Mouse (Mus musculus) frontal cortex, postnatal 14 days (tissue): ENCODE results near the gene Hist1h1t.
"Not testable (repeated sequence)": the region's sequence is repeated elsewhere in the genome, so short reads cannot be mapped to it uniquely, and the experiment has no call there.

Experiments
- DNase-seq, 2 experiments: peaks; one replicate each; pipeline ENCODE4 v3.0.0; 2022; ENCODE audit warnings: low spot score in 2 of 2

Hist1h1t gene

GRCm38 (mm10) chr13:23695514-23695913, at the start of gene Hist1h1t:
Gene Hist1h1t (plus strand): TSS chr13:23695814.
- DNase-seq: no peak

GRCm38 (mm10) chr13:23659636-23660366, 35.8 kb upstream of the Hist1h1t start:
- no peak for DNase-seq

- DNase-seq: no peak
These were observed 33.1 kb upstream of the Hist1h1t start for GRCm38 (mm10) chr13:23662536-23662935.

GRCm38 (mm10) chr13:23681990-23682582, 13.5 kb upstream of the Hist1h1t start:
- DNase-seq: no peak

GRCm38 (mm10) chr13:23682623-23682946, 13.0 kb upstream of the Hist1h1t start:
- no peak for DNase-seq

- not testable (repeated sequence) for DNase-seq
These were observed 12.5 kb upstream of the Hist1h1t start for GRCm38 (mm10) chr13:23682947-23683754.

- peak; percentile 71 to 81 for DNase-seq
These were observed 11.8 kb upstream of the Hist1h1t start, which contains the start of the genes Hist1h2ac and Hist1h2bc for GRCm38 (mm10) chr13:23683755-23684281. Gene Hist1h2ac (minus strand): TSS chr13:23683948. Gene Hist1h2bc (plus strand): TSS chr13:23684199.

GRCm38 (mm10) chr13:23684295-23684945, 11.2 kb upstream of the Hist1h1t start:
- DNase-seq: peak in 1 of 2 experiments; percentile 16

- no peak for DNase-seq
These were observed 10.3 kb upstream of the Hist1h1t start for GRCm38 (mm10) chr13:23685121-23685861.

GRCm38 (mm10) chr13:23685966-23686365, 9.6 kb upstream of the Hist1h1t start:
- DNase-seq: no peak

- no peak for DNase-seq
These were observed 8.4 kb upstream of the Hist1h1t start for GRCm38 (mm10) chr13:23687181-23687580.

GRCm38 (mm10) chr13:23687907-23688306, 7.7 kb upstream of the Hist1h1t start:
- DNase-seq: no peak

GRCm38 (mm10) chr13:23688956-23689355, 6.7 kb upstream of the Hist1h1t start:
- no peak for DNase-seq

GRCm38 (mm10) chr13:23689459-23689858, 6.2 kb upstream of the Hist1h1t start:
- DNase-seq: no peak

GRCm38 (mm10) chr13:23693856-23694440, 1.7 kb upstream of the Hist1h1t start:
- no peak for DNase-seq

- no peak for DNase-seq
These were observed 658 bp upstream of the Hist1h1t start for GRCm38 (mm10) chr13:23694956-23695355.

GRCm38 (mm10) chr13:23696061-23696474, 454 bp downstream of the Hist1h1t start:
- no peak for DNase-seq

GRCm38 (mm10) chr13:23697491-23698299, 2.1 kb downstream of the Hist1h1t start:
- peak in 1 of 2 experiments; percentile 23 for DNase-seq

GRCm38 (mm10) chr13:23698300-23698693, 2.7 kb downstream of the Hist1h1t start, which contains the start of gene Hist1h4c:
Gene Hist1h4c (minus strand): TSS chr13:23698454.
- peak; percentile 97 to 98 for DNase-seq

GRCm38 (mm10) chr13:23698996-23699395, 3.4 kb downstream of the Hist1h1t start:
- DNase-seq: no peak
